Mouse (Mus musculus) bone marrow macrophage, adult 2 months (primary cell): ENCODE results near the gene Exoc4. TPM values are rescaled to one million over a fixed set of nuclear protein-coding genes. Genes with fewer than 3 reads are reported as not detected.

Experiments
- H3K27ac ChIP-seq: 2 replicates; pipeline ENCODE4 v1.5.1; 2012; ENCODE audit warnings: low read depth, low read length; ENCODE audit not compliant: insufficient read depth
- H3K4me1 ChIP-seq: 2 replicates; pipeline ENCODE4 v1.6.1; 2012; ENCODE audit warnings: low read length; ENCODE audit not compliant: control insufficient read depth, insufficient read depth
- H3K4me3 ChIP-seq: 2 replicates; pipeline ENCODE4 v1.5.1; 2012; ENCODE audit warnings: mild to moderate bottlenecking, low read length, moderate library complexity; ENCODE audit not compliant: insufficient read depth
- CTCF ChIP-seq: IDR thresholded peaks from 2 replicates; pipeline ENCODE4 v1.5.1; 2012; ENCODE audit warnings: low read depth, mild to moderate bottlenecking, low read length, moderate library complexity
- POLR2A ChIP-seq: IDR thresholded peaks from 2 replicates; pipeline ENCODE4 v1.6.1; 2012; ENCODE audit warnings: mild to moderate bottlenecking, low read depth, low read length, borderline replicate concordance
- polyA plus RNA-seq: library from polyadenylated mRNA; stranded (reverse); fragments of >200 nt; gene quantifications from 2 replicates; pipeline ENCODE4 v1.2.4, GENCODE M21; 2012; ENCODE audit not compliant: missing spikeins, insufficient read depth, insufficient read length

The Exoc4 gene
- polyA plus RNA-seq, 1 experiment = 42.5 TPM

DNA sequence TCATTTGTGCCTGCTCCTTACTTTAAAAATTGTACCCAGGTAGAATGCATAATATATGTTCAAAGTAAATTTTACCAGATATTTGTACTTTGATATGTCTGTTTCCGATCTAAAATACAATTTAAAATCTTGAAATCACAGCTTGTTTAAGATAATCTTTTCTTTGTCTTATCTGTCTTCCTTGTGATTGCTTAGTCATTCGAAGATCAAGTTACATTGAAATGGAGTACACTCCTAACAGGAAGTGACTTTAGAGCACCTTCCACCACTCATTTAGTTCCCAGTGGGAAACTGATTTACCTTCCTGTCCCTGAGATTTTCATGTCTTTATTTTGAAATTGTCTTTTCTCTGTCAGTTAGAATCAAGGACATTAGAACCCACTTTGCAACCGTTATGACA is 254.5 kb downstream of the Exoc4 start:
- H3K27ac ChIP-seq = no peak overlapping the region
- H3K4me3 ChIP-seq = no peak overlapping the region
- TF ChIP-seq CTCF (no peak), POLR2A (no peak)
- peaks cover 3% of the 10 kb centered on the region; the same call in 1 of the 2 replicates for H3K4me1 ChIP-seq

DNA sequence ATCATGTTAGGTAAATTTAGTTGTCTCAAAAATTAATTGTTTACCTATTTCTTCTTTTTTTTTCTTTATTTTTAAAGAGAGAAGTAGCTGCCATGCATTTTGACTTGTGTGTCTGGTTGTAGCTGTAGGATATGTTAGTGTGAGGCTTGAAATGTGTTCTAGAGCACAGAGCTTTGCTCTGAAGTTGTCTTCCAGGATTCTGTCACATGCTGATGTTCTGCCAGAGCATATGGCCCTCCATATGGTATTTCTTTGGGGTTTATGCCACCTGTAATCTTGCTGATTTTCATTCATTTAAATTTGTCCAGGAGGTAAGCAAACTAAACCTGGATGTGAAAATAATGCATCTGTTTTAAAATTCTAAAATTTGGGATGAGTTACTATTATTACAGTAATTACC is 258.2 kb downstream of the Exoc4 start:
- no peak overlapping the region for H3K4me3 ChIP-seq
- no peak for TF ChIP-seq POLR2A
- TF ChIP-seq CTCF = no peak
- no peak overlapping the region for H3K27ac ChIP-seq
- H3K4me1 ChIP-seq = no peaks in the 10 kb centered on the region

DNA sequence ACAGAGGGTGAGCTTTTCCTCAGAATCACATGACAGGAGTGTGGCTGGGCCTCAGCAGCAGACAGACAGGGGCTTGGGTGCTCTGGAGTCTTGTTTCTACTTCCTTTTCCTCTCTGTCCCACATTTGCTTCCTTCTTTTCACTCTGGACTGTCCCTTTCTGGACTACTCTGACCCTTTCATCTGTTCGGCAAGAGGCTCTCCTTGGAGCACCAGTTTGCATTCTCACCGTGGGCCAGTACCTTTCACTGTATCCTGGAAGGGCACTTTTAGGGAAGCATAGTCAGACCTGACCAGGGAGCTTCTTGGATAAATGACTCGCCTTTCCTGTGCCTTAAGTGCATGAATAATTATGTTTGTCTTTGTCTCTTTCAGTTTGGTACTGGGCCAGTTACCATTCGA is 266.5 kb downstream of the Exoc4 start:
- Histone ChIP-seq H3K4me1 (peaks cover 19% of the 10 kb centered on the region), H3K4me3 (peak overlapping the region; percentile 57), H3K27ac (peak overlapping the region; percentile 93)
- TF ChIP-seq CTCF (no peak), POLR2A (no peak)

DNA sequence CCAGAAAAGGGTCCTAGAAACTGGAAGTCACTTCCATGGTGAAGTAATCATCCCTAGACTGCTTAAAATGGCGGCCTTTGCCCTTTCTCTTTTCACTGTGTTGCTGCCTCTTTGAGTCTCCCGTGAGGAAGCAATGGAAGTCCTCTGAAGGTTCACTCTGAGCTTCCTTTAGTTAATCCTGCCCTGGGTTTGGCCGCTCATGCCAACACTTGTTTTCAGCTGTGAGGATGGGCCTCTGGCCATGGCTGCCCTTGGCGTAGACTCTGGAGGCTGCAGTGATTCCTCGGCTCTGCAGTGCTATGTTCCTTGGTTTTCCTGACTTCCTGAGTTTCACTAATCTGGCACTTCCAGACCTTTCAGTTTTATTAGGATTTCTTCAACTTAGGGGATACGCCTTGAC is 267.9 kb downstream of the Exoc4 start:
- peaks cover 19% of the 10 kb centered on the region for H3K4me1 ChIP-seq
- no peak for TF ChIP-seq POLR2A
- H3K27ac ChIP-seq = peak overlapping the region; percentile 62
- H3K4me3 ChIP-seq = no peak overlapping the region

DNA sequence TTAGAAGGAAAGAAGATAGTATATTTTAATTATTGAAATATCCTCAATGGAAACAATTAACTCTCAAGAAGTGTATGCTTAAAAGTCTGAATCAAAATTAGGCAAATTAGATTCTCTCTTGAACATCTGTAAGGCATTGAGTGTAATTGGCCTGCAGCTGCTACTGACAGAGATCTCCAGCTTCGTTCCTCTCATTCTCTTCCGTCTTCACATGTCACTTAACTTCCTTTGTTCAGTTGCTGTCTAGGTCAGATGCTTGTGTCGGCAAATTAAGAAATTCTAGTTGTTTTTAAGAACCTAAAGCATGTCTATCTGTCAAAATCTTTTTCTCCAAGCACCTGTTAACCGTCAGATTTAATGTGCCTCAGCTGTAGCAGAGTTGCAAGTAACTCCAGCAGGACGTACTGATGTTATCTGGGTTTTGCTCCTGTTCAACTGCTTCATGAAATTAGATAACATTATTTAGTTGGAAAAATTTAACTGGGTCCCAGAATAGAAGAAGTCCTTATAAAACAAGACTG is 269.1 kb downstream of the Exoc4 start:
- Histone ChIP-seq H3K4me1 (peaks cover 19% of the 10 kb centered on the region), H3K27ac (peak overlapping the region; percentile 26), H3K4me3 (no peak overlapping the region)
- TF ChIP-seq POLR2A = no peak
- no peak for TF ChIP-seq CTCF

DNA sequence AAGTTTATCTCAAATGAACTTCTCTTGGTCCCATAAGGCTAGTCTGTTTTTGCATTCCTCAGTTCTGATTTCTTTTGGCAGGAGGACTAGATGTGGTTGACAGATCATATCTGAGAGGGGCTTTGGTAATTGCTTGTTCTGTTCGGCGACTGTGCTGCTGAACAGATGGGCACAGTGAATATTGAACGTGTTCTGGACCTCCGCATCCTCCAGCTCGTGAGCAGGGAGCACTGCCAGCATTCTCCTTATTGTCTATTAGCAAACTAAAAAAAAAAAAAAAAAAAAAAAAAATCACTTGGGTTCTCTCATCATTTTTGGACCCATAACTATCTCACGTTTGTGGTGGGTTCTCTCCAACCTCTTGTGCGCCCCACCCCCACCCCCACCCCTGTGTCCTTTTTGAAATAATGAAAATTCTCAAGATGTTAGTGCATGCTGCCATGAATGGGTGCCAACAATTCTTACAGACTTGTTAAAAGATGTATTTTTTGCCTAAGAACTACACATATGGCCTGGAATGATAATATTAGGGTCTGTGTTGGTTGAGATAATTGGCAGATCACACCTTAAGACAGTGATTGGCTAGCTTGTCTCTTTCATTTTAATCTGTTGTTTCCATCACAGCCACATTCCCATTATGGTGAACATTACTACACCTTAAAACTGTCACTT is 276.9 kb downstream of the Exoc4 start:
- H3K27ac ChIP-seq = no peak overlapping the region
- no peak for TF ChIP-seq POLR2A
- TF ChIP-seq CTCF = no peak
- H3K4me3 ChIP-seq = no peak overlapping the region
- no peaks in the 10 kb centered on the region for H3K4me1 ChIP-seq

DNA sequence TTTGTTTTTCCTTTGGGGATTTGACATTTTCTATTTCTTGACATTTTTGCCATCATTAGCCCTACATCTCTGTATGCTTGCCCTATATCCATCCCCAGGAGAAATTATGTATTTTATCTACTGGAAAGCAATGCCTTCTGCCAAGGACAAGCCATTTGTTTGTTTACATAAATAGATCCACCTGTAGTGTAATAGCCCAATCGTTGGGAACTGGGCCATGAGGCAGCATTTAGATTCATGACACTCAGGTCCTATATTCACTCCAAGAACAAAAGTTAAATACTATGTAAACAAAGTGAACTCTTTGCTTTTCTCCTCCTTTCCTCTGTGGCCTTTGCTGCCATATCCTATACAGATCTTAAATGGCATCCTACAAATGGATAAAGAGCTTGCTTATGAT is 291.5 kb downstream of the Exoc4 start:
- no peaks in the 10 kb centered on the region for H3K4me1 ChIP-seq
- H3K27ac ChIP-seq = no peak overlapping the region
- H3K4me3 ChIP-seq = no peak overlapping the region
- no peak for TF ChIP-seq CTCF
- TF ChIP-seq POLR2A = no peak

DNA sequence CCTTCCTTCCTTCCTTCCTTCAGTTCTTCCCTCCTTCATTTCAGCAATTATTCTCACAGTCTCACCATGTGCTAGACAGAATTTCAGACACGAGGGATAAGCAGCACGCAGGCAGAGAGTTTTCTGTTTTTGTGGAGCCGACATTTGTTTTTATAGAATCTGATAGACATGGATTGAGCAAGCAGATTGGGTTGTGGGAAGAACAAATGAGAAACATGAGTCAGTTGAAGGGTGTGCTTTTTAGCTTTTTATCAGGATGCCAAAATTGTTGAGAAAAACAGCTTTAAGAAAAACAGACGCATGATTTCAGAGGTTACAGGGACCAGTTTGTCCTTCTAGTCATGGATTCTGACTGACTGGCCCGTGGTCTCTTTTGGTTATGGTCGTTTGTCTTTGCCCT is 293.8 kb downstream of the Exoc4 start:
- Histone ChIP-seq H3K27ac (no peak overlapping the region), H3K4me1 (no peaks in the 10 kb centered on the region), H3K4me3 (no peak overlapping the region)
- no peak for TF ChIP-seq POLR2A
- TF ChIP-seq CTCF = no peak

DNA sequence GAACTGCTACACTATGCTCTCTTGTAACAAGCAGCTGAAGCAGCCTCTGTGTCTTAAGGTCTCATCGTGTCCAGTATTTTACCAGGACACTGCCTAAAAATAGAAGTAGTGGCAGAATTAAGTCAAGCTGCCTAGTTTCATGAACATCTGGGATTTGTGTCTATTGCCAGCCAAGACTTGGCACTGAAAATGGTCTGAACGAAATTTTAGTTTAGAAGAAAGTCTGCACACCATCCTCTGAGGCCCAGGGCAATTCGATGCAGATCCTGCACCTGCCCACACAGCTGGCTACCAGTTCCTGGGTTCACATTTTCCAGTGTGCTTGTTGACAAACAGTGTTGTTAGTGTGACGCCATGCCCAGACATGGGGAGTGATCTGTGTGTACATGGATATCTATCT is 303.0 kb downstream of the Exoc4 start:
- Histone ChIP-seq H3K27ac (no peak overlapping the region), H3K4me3 (no peak overlapping the region), H3K4me1 (peaks cover 12% of the 10 kb centered on the region)
- no peak for TF ChIP-seq CTCF
- TF ChIP-seq POLR2A = no peak

DNA sequence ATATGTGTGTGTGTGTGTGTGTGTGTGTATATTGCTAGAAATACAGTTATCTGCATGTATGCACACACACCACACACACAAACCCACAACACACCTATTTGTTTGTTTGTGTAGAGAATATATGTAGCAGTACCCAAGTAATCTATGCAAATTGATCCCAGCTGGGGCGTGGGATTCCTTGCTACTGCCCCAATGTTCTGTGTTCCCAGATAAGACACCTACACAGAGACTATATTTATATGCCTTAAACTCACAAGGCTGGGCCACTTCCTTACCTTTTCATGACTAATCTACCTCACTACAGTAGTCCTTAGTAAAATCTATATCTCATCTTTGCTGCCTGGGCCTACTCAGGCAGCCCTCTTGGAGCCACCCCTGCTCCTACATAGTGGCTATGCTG is 312.0 kb downstream of the Exoc4 start:
- TF ChIP-seq POLR2A (no peak), CTCF (no peak)
- H3K4me3 ChIP-seq = no peak overlapping the region
- peaks cover 4% of the 10 kb centered on the region for H3K4me1 ChIP-seq
- no peak overlapping the region for H3K27ac ChIP-seq

DNA sequence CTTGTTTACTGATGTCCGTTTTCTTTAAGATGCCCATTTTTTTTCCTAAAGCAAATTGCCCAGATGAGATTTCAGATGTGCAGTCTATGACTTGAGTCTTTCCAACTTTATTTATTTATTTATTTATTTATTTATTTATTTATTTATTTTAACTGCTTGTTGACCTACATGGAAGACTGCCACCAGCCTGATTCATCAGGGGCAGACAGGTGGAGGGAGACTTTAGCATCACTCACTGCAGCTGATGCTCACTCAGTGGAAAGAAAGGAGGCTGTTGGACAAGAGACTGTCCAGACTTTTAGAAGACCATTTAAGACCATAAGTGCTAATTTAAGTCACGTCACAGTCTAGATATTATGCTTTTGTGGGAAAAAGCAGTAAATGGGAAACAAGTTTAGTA is 313.0 kb downstream of the Exoc4 start:
- Histone ChIP-seq H3K4me3 (no peak overlapping the region), H3K4me1 (no peaks in the 10 kb centered on the region), H3K27ac (no peak overlapping the region)
- TF ChIP-seq POLR2A (no peak), CTCF (no peak)
